Mouse (Mus musculus) cortical plate, adult 2 months (tissue): Measurements from ENCODE around the gene Errfi1.

Experiments used
- CTCF ChIP-seq: fragments of 200-500 bp; IDR thresholded peaks from 2 replicates; pipeline ENCODE4 v1.5.1; 2011; ENCODE audit warnings: mild to moderate bottlenecking, control low read depth, low read length; ENCODE audit not compliant: insufficient read depth; ENCODE audit errors: extremely low read depth
- POLR2A ChIP-seq: fragments of 200-500 bp; IDR thresholded peaks from 2 replicates; pipeline ENCODE4 v1.6.1; 2011; ENCODE audit warnings: mild to moderate bottlenecking, low read length, control low read depth; ENCODE audit not compliant: insufficient read depth; ENCODE audit errors: extremely low read depth

- TF ChIP-seq POLR2A: no peak
- no peak for TF ChIP-seq CTCF
These were observed 53.4 kb downstream of the Errfi1 start for GRCm38 (mm10) chr4:150907099-150907498.
